Mouse (Mus musculus) liver, postnatal 0 days (tissue): Measurements from ENCODE around the gene Bcl11b. TPM values are rescaled to one million over a fixed set of nuclear protein-coding genes. Genes with fewer than 3 reads are reported as not detected.

ENCODE experiments used
- ATAC-seq: fragments of 200-750 bp; cut with Nextera tagmentation; 2 replicates; pipeline ENCODE4 v1.8.0; 2017; ENCODE audit warnings: mild to moderate bottlenecking, moderate library complexity
- DNase-seq: peaks from one replicate; pipeline ENCODE4 v3.0.0-alpha.2; 2016
- H3K27ac ChIP-seq: fragments of 300-500 bp; sonication (generic); 2 replicates; pipeline ENCODE4 v1.5.1; 2014; ENCODE audit warnings: antibody characterized with exemption, moderate library complexity, mild to moderate bottlenecking, low read depth
- H3K27me3 ChIP-seq: fragments of 300-500 bp; sonication (generic); 2 replicates; pipeline ENCODE4 v1.6.1; 2014; ENCODE audit warnings: low read length, control low read depth, mixed read lengths; ENCODE audit not compliant: insufficient read depth
- H3K36me3 ChIP-seq: fragments of 300-500 bp; sonication (generic); replicated peaks from 2 replicates; pipeline ENCODE4 v1.6.1; 2014; ENCODE audit warnings: mild to moderate bottlenecking, control low read depth, low read length, moderate library complexity, mixed read lengths; ENCODE audit not compliant: insufficient read depth
- H3K4me1 ChIP-seq: fragments of 300-500 bp; sonication (generic); 2 replicates; pipeline ENCODE4 v1.6.1; 2014; ENCODE audit warnings: antibody characterized with exemption, mild to moderate bottlenecking, control low read depth; ENCODE audit not compliant: insufficient read depth
- H3K4me2 ChIP-seq: fragments of 300-500 bp; sonication (generic); 2 replicates; pipeline ENCODE4 v1.6.1; 2014; ENCODE audit warnings: low read depth, mild to moderate bottlenecking, low read length, moderate library complexity, mixed read lengths
- H3K4me3 ChIP-seq: fragments of 300-500 bp; sonication (generic); 2 replicates; pipeline ENCODE4 v1.5.1; 2014; ENCODE audit warnings: low read depth, low read length
- H3K9ac ChIP-seq: fragments of 300-500 bp; sonication (generic); replicated peaks from 2 replicates; pipeline ENCODE4 v1.6.1; 2014; ENCODE audit warnings: mild to moderate bottlenecking, moderate library complexity
- H3K9me3 ChIP-seq: fragments of 300-500 bp; sonication (generic); 2 replicates; pipeline ENCODE4 v1.6.1; 2016; ENCODE audit warnings: mild to moderate bottlenecking, control low read depth, low read length, mixed read lengths
- CTCF ChIP-seq: sonication (generic); IDR thresholded peaks from 2 replicates; pipeline ENCODE4 v1.5.1; 2016; ENCODE audit warnings: antibody characterized with exemption, low read depth
- EP300 ChIP-seq: IDR thresholded peaks from 2 replicates; pipeline ENCODE4 v1.6.1; 2016; ENCODE audit warnings: antibody characterized with exemption, low read depth, mild to moderate bottlenecking
- WGBS: fragments of 180-500 bp; shearing (Covaris S2); extraction: QIAGEN DNeasy Blood & Tissue Kit; methylation state at CpG from one replicate; pipeline ENCODE4 v1.1.7; 2014; ENCODE audit not compliant: insufficient replicate concordance; 5-methylcytosine and 5-hydroxymethylcytosine counted together
- polyA plus RNA-seq: library from polyadenylated mRNA; unstranded; fragments of >200 nt; fragmentation: Nextera tagmentation; extraction: Ambion mirVana; gene quantifications from 2 replicates; pipeline ENCODE4 v1.2.1, GENCODE M21; 2015

Bcl11b gene
- polyA plus RNA-seq, 1 experiment from 2014 or later, result not detected

- H3K4me2 ChIP-seq, result no peak overlapping the region
- no peak for DNase-seq
- no peak overlapping the region for H3K27ac ChIP-seq
- no peak for TF ChIP-seq CTCF
- no peak for TF ChIP-seq EP300
- H3K27me3 ChIP-seq, result no peaks in the 10 kb centered on the region
- 75% methylated on average over 7 of the region's 7 CpGs for WGBS
- no peaks in the 10 kb centered on the region for H3K9me3 ChIP-seq
- H3K4me3 ChIP-seq, result no peak overlapping the region
- no peak for ATAC-seq
- H3K9ac ChIP-seq, result no peak overlapping the region
- H3K36me3 ChIP-seq, result no peaks in the 10 kb centered on the region
- no peaks in the 10 kb centered on the region for H3K4me1 ChIP-seq
Measured at GRCm38 (mm10) chr12:107928905-107929304, 74.5 kb downstream of the Bcl11b start.

- TF ChIP-seq EP300 (no peak), CTCF (no peak)
- no peak for ATAC-seq
Measured at GRCm38 (mm10) chr12:107928464-107928901, 74.9 kb downstream of the Bcl11b start.

GRCm38 (mm10) chr12:107927961-107928431, 75.4 kb downstream of the Bcl11b start:
- 53% methylated on average over 10 of the region's 10 CpGs for WGBS
- Histone ChIP-seq H3K9ac (no peak overlapping the region), H3K27ac (no peak overlapping the region), H3K36me3 (no peaks in the 10 kb centered on the region), H3K9me3 (no peaks in the 10 kb centered on the region), H3K4me2 (no peak overlapping the region), H3K27me3 (no peaks in the 10 kb centered on the region), H3K4me3 (no peak overlapping the region), H3K4me1 (no peaks in the 10 kb centered on the region)
- ATAC-seq (no peak), DNase-seq (no peak)
- TF ChIP-seq CTCF, result no peak
- TF ChIP-seq EP300, result no peak

More at GRCm38 (mm10) chr12:107928464-107928901, 74.9 kb downstream of the Bcl11b start:
- H3K27me3 ChIP-seq, result no peaks in the 10 kb centered on the region
- H3K4me1 ChIP-seq, result no peaks in the 10 kb centered on the region
- 81% methylated on average over 15 of the region's 15 CpGs for WGBS
- DNase-seq, result no peak
- no peak overlapping the region for H3K27ac ChIP-seq
- H3K4me3 ChIP-seq, result no peak overlapping the region
- H3K4me2 ChIP-seq, result no peak overlapping the region
- no peaks in the 10 kb centered on the region for H3K36me3 ChIP-seq
- no peak overlapping the region for H3K9ac ChIP-seq
- no peaks in the 10 kb centered on the region for H3K9me3 ChIP-seq

GRCm38 (mm10) chr12:107926074-107926855, 77.1 kb downstream of the Bcl11b start:
- WGBS, result 77% methylated on average over 22 of the region's 22 CpGs
- no peak for ATAC-seq
- Histone ChIP-seq H3K9ac (no peak overlapping the region), H3K4me1 (no peaks in the 10 kb centered on the region), H3K27ac (no peak overlapping the region), H3K27me3 (no peaks in the 10 kb centered on the region), H3K36me3 (no peaks in the 10 kb centered on the region), H3K4me3 (no peak overlapping the region), H3K9me3 (no peaks in the 10 kb centered on the region), H3K4me2 (no peak overlapping the region)
- TF ChIP-seq EP300 (no peak), CTCF (no peak)
- DNase-seq, result no peak

- H3K36me3 ChIP-seq, result no peaks in the 10 kb centered on the region
- no peaks in the 10 kb centered on the region for H3K9me3 ChIP-seq
- H3K4me2 ChIP-seq, result no peak overlapping the region
- H3K27ac ChIP-seq, result no peak overlapping the region
- no peaks in the 10 kb centered on the region for H3K4me1 ChIP-seq
- no peak for DNase-seq
- whole genome bisulfite sequencing, result 77% methylated on average over 4 of the region's 4 CpGs
- ATAC-seq, result no peak
- no peak for TF ChIP-seq EP300
- TF ChIP-seq CTCF, result no peak
- no peak overlapping the region for H3K4me3 ChIP-seq
- H3K27me3 ChIP-seq, result no peaks in the 10 kb centered on the region
- H3K9ac ChIP-seq, result no peak overlapping the region
Measured at GRCm38 (mm10) chr12:107924696-107925095, 78.7 kb downstream of the Bcl11b start.

- Histone ChIP-seq H3K9ac (no peak overlapping the region), H3K4me3 (no peak overlapping the region), H3K27ac (no peak overlapping the region), H3K27me3 (no peaks in the 10 kb centered on the region), H3K4me1 (no peaks in the 10 kb centered on the region), H3K36me3 (no peaks in the 10 kb centered on the region), H3K4me2 (no peak overlapping the region), H3K9me3 (no peaks in the 10 kb centered on the region)
- TF ChIP-seq CTCF (no peak), EP300 (no peak)
- ATAC-seq (no peak), DNase-seq (no peak)
- 55% methylated on average over 3 of the region's 3 CpGs for WGBS
Measured at GRCm38 (mm10) chr12:107923963-107924362, 79.4 kb downstream of the Bcl11b start.
